Mouse (Mus musculus) MEL (cell line): ENCODE measurements at regions not wholly inside any gene's neighbourhood (a gene's known extent, or its start where the extent isn't known, plus 50 kb on each side); places are given as distances from the start of the nearest gene placed in this dataset.

Experiments used
- DNase-seq: peaks from one replicate; pipeline ENCODE4 v3.0.0; 2011; ENCODE audit warnings: low read depth, low spot score
- H3K27ac ChIP-seq: 2 replicates; pipeline ENCODE4 v1.5.1; 2012; ENCODE audit warnings: low read depth, mild to moderate bottlenecking, control low read depth, low read length, moderate library complexity; ENCODE audit not compliant: control insufficient read depth
- H3K27me3 ChIP-seq, 2 experiments: fragments of 150-350 bp in 1 of 2; sonication (generic) in 1 of 2; 2 replicates each; pipeline ENCODE4 v1.6.1; 2012; ENCODE audit warnings: low read length in 2 of 2, mild to moderate bottlenecking in 2 of 2, improper control_type of control experiment in 1 of 2, moderate library complexity in 1 of 2; ENCODE audit not compliant: insufficient read depth in 2 of 2, control insufficient read depth in 1 of 2
- H3K36me3 ChIP-seq, 2 experiments: 2 replicates each; pipeline ENCODE4 v1.6.1; 2012 to 2014; ENCODE audit warnings: low read length in 2 of 2, improper control_type of control experiment in 1 of 2, inconsistent platforms in 1 of 2, mild to moderate bottlenecking in 1 of 2; ENCODE audit not compliant: insufficient read depth in 2 of 2, control insufficient read depth in 1 of 2
- H3K4me1 ChIP-seq, 2 experiments: fragments of 150-350 bp in 1 of 2; sonication (generic) in 1 of 2; 2 replicates each; pipeline ENCODE4 v1.6.1; 2012; ENCODE audit warnings: low read length in 2 of 2, improper control_type of control experiment in 1 of 2, mild to moderate bottlenecking in 1 of 2; ENCODE audit not compliant: insufficient read depth in 2 of 2, control insufficient read depth in 1 of 2
- H3K4me3 ChIP-seq, 2 experiments: fragments of 150-350 bp in 1 of 2; sonication (generic) in 1 of 2; 2 replicates each; pipeline ENCODE4 v1.5.1; 2012; ENCODE audit warnings: low read depth in 2 of 2, low read length in 2 of 2, mild to moderate bottlenecking in 2 of 2, moderate library complexity in 2 of 2, control low read depth in 1 of 2, improper control_type of control experiment in 1 of 2; ENCODE audit not compliant: control insufficient read depth in 1 of 2, insufficient read depth in 1 of 2
- H3K79me2 ChIP-seq: 2 replicates; pipeline ENCODE4 v1.6.1; 2012; ENCODE audit warnings: mild to moderate bottlenecking, low read length, moderate library complexity; ENCODE audit not compliant: control insufficient read depth, poor library complexity, insufficient read depth
- H3K9ac ChIP-seq: 2 replicates; pipeline ENCODE4 v1.6.1; 2012; ENCODE audit warnings: low read depth, mild to moderate bottlenecking, control low read depth, low read length, moderate library complexity; ENCODE audit not compliant: control insufficient read depth, poor library complexity, severe bottlenecking
- H3K9me3 ChIP-seq: fragments of 150-350 bp; sonication (generic); replicated peaks from 2 replicates; pipeline ENCODE4 v1.6.1; 2012; ENCODE audit warnings: mild to moderate bottlenecking, low read length, improper control_type of control experiment, moderate library complexity; ENCODE audit not compliant: insufficient read depth
- BHLHE40 ChIP-seq: IDR thresholded peaks from 2 replicates; pipeline ENCODE4 v1.6.1; 2012; ENCODE audit warnings: low read depth, mild to moderate bottlenecking, inconsistent platforms, low read length, improper control_type of control experiment, borderline replicate concordance
- CHD2 ChIP-seq: IDR thresholded peaks from 2 replicates; pipeline ENCODE4 v1.6.1; 2011; ENCODE audit warnings: low read length, improper control_type of control experiment
- CTCF ChIP-seq, 3 experiments: IDR thresholded peaks in 2 of 3; conservative IDR thresholded peaks in 1 of 3; 2 replicates each; pipeline ENCODE4 v1.5.1; 2011 to 2012; ENCODE audit warnings: low read length in 3 of 3, low read depth in 2 of 3, mild to moderate bottlenecking in 2 of 3, improper control_type of control experiment in 1 of 3, inconsistent platforms in 1 of 3, mixed read lengths in 1 of 3, moderate library complexity in 1 of 3; ENCODE audit not compliant: control insufficient read depth in 1 of 3, insufficient read depth in 1 of 3, poor library complexity in 1 of 3, severe bottlenecking in 1 of 3
- ELF1 ChIP-seq: IDR thresholded peaks from 2 replicates; pipeline ENCODE4 v1.6.1; 2014; ENCODE audit warnings: low read depth, mild to moderate bottlenecking, inconsistent platforms, low read length, improper control_type of control experiment, moderate library complexity
- EP300 ChIP-seq, 2 experiments: IDR thresholded peaks; 2 replicates each; pipeline ENCODE4 v1.6.1; 2011; ENCODE audit warnings: improper control_type of control experiment in 2 of 2, low read length in 2 of 2, low read depth in 1 of 2, mild to moderate bottlenecking in 1 of 2
- ETS1 ChIP-seq: IDR thresholded peaks from 2 replicates; pipeline ENCODE4 v1.6.1; 2012; ENCODE audit warnings: low read depth, mild to moderate bottlenecking, inconsistent platforms, low read length, improper control_type of control experiment, moderate library complexity
- GABPA ChIP-seq: IDR thresholded peaks from 2 replicates; pipeline ENCODE4 v1.6.1; 2012; ENCODE audit warnings: low read depth, mild to moderate bottlenecking, inconsistent platforms, low read length, improper control_type of control experiment, moderate library complexity
- JUND ChIP-seq: IDR thresholded peaks from 2 replicates; pipeline ENCODE4 v1.6.1; 2011; ENCODE audit warnings: low read depth, mild to moderate bottlenecking, improper control_type of control experiment, low read length
- KAT2A ChIP-seq: conservative IDR thresholded peaks from 2 replicates; pipeline ENCODE4 v1.6.1; 2012; ENCODE audit warnings: low read depth, low read length, improper control_type of control experiment, inconsistent platforms
- MAFK ChIP-seq: IDR thresholded peaks from 2 replicates; pipeline ENCODE4 v1.6.1; 2011; ENCODE audit warnings: low read depth, mild to moderate bottlenecking, low read length, improper control_type of control experiment, borderline replicate concordance
- MAX ChIP-seq: IDR thresholded peaks from 2 replicates; pipeline ENCODE4 v1.6.1; 2011; ENCODE audit warnings: low read length, improper control_type of control experiment
- MAZ ChIP-seq: IDR thresholded peaks from 2 replicates; pipeline ENCODE4 v1.6.1; 2012; ENCODE audit warnings: low read depth, mild to moderate bottlenecking, inconsistent platforms, low read length, improper control_type of control experiment
- MEF2A ChIP-seq: IDR thresholded peaks from 2 replicates; pipeline ENCODE4 v1.6.1; 2014; ENCODE audit warnings: low read depth, mild to moderate bottlenecking, inconsistent platforms, low read length, improper control_type of control experiment; ENCODE audit not compliant: poor library complexity, insufficient replicate concordance, severe bottlenecking; ENCODE audit errors: extremely low read depth
- MXI1 ChIP-seq: IDR thresholded peaks from 2 replicates; pipeline ENCODE4 v1.6.1; 2011; ENCODE audit warnings: mild to moderate bottlenecking, low read depth, low read length, improper control_type of control experiment
- NELFE ChIP-seq: IDR thresholded peaks from 2 replicates; pipeline ENCODE4 v1.6.1; 2011; ENCODE audit warnings: low read depth, low read length, improper control_type of control experiment
- POLR2A ChIP-seq, 2 experiments: IDR thresholded peaks; 2 replicates each; pipeline ENCODE4 v1.6.1; 2011 to 2012; ENCODE audit warnings: low read length in 2 of 2, mild to moderate bottlenecking in 2 of 2, control low read depth in 1 of 2, improper control_type of control experiment in 1 of 2, low read depth in 1 of 2, moderate library complexity in 1 of 2; ENCODE audit not compliant: control insufficient read depth in 1 of 2, insufficient read depth in 1 of 2, poor library complexity in 1 of 2
- POLR2AphosphoS5 ChIP-seq: IDR thresholded peaks from 2 replicates; pipeline ENCODE4 v1.6.1; 2012; ENCODE audit warnings: low read depth, borderline replicate concordance, mild to moderate bottlenecking, inconsistent platforms, low read length, moderate library complexity, mixed read lengths
- RAD21 ChIP-seq: IDR thresholded peaks from 2 replicates; pipeline ENCODE4 v1.6.1; 2011; ENCODE audit warnings: mild to moderate bottlenecking, low read depth, low read length, improper control_type of control experiment
- SIN3A ChIP-seq: IDR thresholded peaks from 2 replicates; pipeline ENCODE4 v1.6.1; 2012; ENCODE audit warnings: low read length, improper control_type of control experiment, inconsistent platforms
- TBP ChIP-seq: IDR thresholded peaks from 2 replicates; pipeline ENCODE4 v1.8.0; 2011; ENCODE audit warnings: low read depth, low read length, improper control_type of control experiment
- UBTF ChIP-seq: IDR thresholded peaks from 2 replicates; pipeline ENCODE4 v1.6.1; 2012; ENCODE audit warnings: low read depth, mild to moderate bottlenecking, inconsistent platforms, low read length, improper control_type of control experiment, moderate library complexity, borderline replicate concordance; ENCODE audit not compliant: insufficient read depth
- USF1 ChIP-seq: IDR thresholded peaks from 2 replicates; pipeline ENCODE4 v1.6.1; 2014; ENCODE audit warnings: low read depth, mild to moderate bottlenecking, inconsistent platforms, low read length, improper control_type of control experiment, moderate library complexity
- USF2 ChIP-seq, 2 experiments: IDR thresholded peaks; 2 replicates each; pipeline ENCODE4 v1.6.1; 2011 to 2012; ENCODE audit warnings: improper control_type of control experiment in 2 of 2, low read length in 2 of 2, borderline replicate concordance in 1 of 2, inconsistent platforms in 1 of 2, low read depth in 1 of 2, mild to moderate bottlenecking in 1 of 2; ENCODE audit not compliant: insufficient read depth in 1 of 2
- ZC3H11A ChIP-seq: IDR thresholded peaks from 2 replicates; pipeline ENCODE4 v1.6.1; 2012; ENCODE audit warnings: low read depth, mild to moderate bottlenecking, inconsistent platforms, low read length, improper control_type of control experiment
- ZKSCAN1 ChIP-seq: IDR thresholded peaks from 2 replicates; pipeline ENCODE4 v1.6.1; 2012; ENCODE audit warnings: low read depth, mild to moderate bottlenecking, inconsistent platforms, low read length, improper control_type of control experiment, moderate library complexity
- ZNF384 ChIP-seq: IDR thresholded peaks from 2 replicates; pipeline ENCODE4 v1.6.1; 2012; ENCODE audit warnings: low read depth, mild to moderate bottlenecking, inconsistent platforms, low read length, improper control_type of control experiment

- H3K4me3 ChIP-seq, result no peak overlapping the region
- no peaks in the 10 kb centered on the region for H3K9me3 ChIP-seq
- no peaks in the 10 kb centered on the region for H3K4me1 ChIP-seq
- H3K36me3 ChIP-seq, result no peaks in the 10 kb centered on the region
- H3K79me2 ChIP-seq, result no peaks in the 10 kb centered on the region
- no peak overlapping the region for H3K9ac ChIP-seq
- TF ChIP-seq GABPA (no peak), NELFE (no peak), USF2 (IDR thresholded peaks at IDR 0.05; ENCODE audit: borderline replicate concordance in 1 of 2, insufficient read depth in 1 of 2, low read depth in 1 of 2, low read length in 2 of 2) (no peak), MEF2A (no peak), ZKSCAN1 (no peak), RAD21 (no peak), TBP (no peak), SIN3A (no peak), JUND (no peak), POLR2A (IDR thresholded peaks at IDR 0.05; ENCODE audit: control insufficient read depth in 1 of 2, insufficient read depth in 1 of 2, low read depth in 1 of 2, low read length in 2 of 2, poor library complexity in 1 of 2) (no peak), ELF1 (no peak), ETS1 (no peak), KAT2A (no peak)
- H3K27ac ChIP-seq, result no peak overlapping the region
- no peak for DNase-seq
- no peaks in the 10 kb centered on the region for H3K27me3 ChIP-seq
Observed at GRCm38 (mm10) chr2:12582566-12582965, 163.3 kb upstream of the Mindy3 start.

GRCm38 (mm10) chr2:12557736-12558135 is 138.5 kb upstream of the Mindy3 start:
- Histone ChIP-seq H3K9me3 (no peaks in the 10 kb centered on the region), H3K27me3 (no peaks in the 10 kb centered on the region), H3K36me3 (no peaks in the 10 kb centered on the region), H3K4me3 (no peak overlapping the region), H3K4me1 (no peaks in the 10 kb centered on the region), H3K79me2 (no peaks in the 10 kb centered on the region), H3K27ac (no peak overlapping the region), H3K9ac (no peak overlapping the region)
- DNase-seq, result no peak
- TF ChIP-seq GABPA, result no peak
- no peak for TF ChIP-seq ZNF384
- TF ChIP-seq ETS1, result no peak
- TF ChIP-seq EP300 (IDR thresholded peaks at IDR 0.05; ENCODE audit: low read depth in 1 of 2, low read length in 2 of 2), result no peak
- TF ChIP-seq POLR2AphosphoS5, result no peak
- TF ChIP-seq MAFK, result no peak
- no peak for TF ChIP-seq RAD21
- no peak for TF ChIP-seq MEF2A
- no peak for TF ChIP-seq USF1
- TF ChIP-seq POLR2A (IDR thresholded peaks at IDR 0.05; ENCODE audit: control insufficient read depth in 1 of 2, insufficient read depth in 1 of 2, low read depth in 1 of 2, low read length in 2 of 2, poor library complexity in 1 of 2), result no peak
- no peak for TF ChIP-seq ZC3H11A
- TF ChIP-seq MAZ, result no peak
- no peak for TF ChIP-seq CHD2
- no peak for TF ChIP-seq UBTF
- TF ChIP-seq MXI1, result no peak
- TF ChIP-seq MAX, result no peak
- no peak for TF ChIP-seq BHLHE40
- no peak for TF ChIP-seq NELFE
- TF ChIP-seq CTCF (IDR thresholded peaks at IDR 0.05 in 2 of 3, conservative IDR thresholded peaks at IDR 0.05 in 1 of 3; ENCODE audit: control insufficient read depth in 1 of 3, insufficient read depth in 1 of 3, low read depth in 2 of 3, low read length in 3 of 3, poor library complexity in 1 of 3, severe bottlenecking in 1 of 3), result no peak
